Mouse (Mus musculus) brain, embryonic 14.5 days (tissue): ENCODE measurements around the gene Hist2h2ab.
A peak's percentile ranks its signal among the peaks of the same experiment; 100 is the strongest.

Source experiments
- CTCF ChIP-seq: fragments of 200-500 bp; IDR thresholded peaks from 2 replicates; pipeline ENCODE4 v1.5.1; 2012; ENCODE audit warnings: inconsistent platforms, mild to moderate bottlenecking, moderate library complexity, borderline replicate concordance; ENCODE audit not compliant: insufficient read depth, insufficient read length; ENCODE audit errors: extremely low read depth
- POLR2A ChIP-seq: fragments of 200-500 bp; IDR thresholded peaks from 2 replicates; pipeline ENCODE4 v1.6.1; 2012; ENCODE audit warnings: mild to moderate bottlenecking, inconsistent platforms, borderline replicate concordance; ENCODE audit not compliant: poor library complexity, insufficient read depth, insufficient read length, severe bottlenecking; ENCODE audit errors: extremely low read depth

DNA sequence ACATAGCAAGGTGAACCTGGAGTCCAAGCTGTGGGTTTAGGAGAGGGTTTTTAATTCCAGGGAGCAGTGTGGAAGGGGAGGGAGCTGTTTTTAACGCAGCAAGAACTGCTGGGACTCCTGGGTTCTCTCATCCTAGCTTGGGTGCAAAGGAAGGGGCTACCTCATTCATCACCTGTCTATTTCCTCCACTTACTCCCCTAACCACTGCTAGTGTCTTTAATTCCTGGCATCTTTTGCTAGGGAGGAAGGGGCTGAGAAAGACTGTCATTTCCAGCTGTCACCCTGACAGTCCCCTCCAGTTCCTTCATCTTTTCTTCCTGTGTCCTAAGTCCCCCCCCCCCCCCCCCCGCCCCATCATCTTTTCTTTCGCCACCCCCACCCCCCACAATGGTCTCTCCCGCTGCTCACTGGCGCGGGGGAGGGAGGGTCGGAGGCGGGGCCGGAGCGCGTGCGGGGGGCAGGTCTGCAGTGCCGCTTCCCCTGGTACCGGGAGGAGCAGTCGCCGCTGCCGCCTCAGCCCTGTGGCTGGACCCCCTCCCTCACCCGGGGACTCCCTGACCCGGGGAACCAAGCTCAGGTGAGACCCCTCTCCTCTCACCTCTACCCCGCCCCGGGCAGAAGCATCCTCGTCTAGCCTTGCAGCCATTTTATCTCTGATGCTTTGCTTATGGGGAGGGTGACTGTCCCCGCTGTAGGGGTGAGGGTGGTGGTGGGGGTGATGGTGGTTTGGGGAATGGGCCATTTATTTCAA, 38.8 kb upstream of the Hist2h2ab start, which contains the start of gene Sv2a:
- TF ChIP-seq POLR2A = peak; percentile 29; the same call in 1 of the 2 replicates
- no peak for TF ChIP-seq CTCF
